Comparison of ENCODE assay signal across 11 mouse cellular contexts in genomic region chr13:96002475-96002874, GRCm38 (mm10).
A peak's percentile ranks its signal among the peaks of the same experiment; 100 is the strongest.
DNase-seq lines count a peak whose midpoint lies in the region; ATAC-seq lines count a peak whose summit lies in the region.
"Had no signal": no experiment of that assay in that cellular context is flagged by ENCODE, and none has a peak within 500 bp of the region (broad histone marks: within the 10 kb centered on the region; RNA-seq: fewer than 3 reads in every experiment).

No protein-coding gene starts in this region.

- peak; percentile 25 for DNase-seq in hindbrain, embryonic 11.5 days (ENCODE audit: low spot score)
- no peak for DNase-seq in hindbrain, embryonic 10.5 days (ENCODE audit: low spot score)
- DNase-seq in neural tube, embryonic 11.5 days (ENCODE audit: low spot score) = peak; percentile 20
- no peak for DNase-seq in neural tube, embryonic 10.5 days (ENCODE audit: extremely low spot score, low spot score)
- DNase-seq in hindbrain, embryonic 14.5 days (ENCODE audit: low spot score) = peak; percentile 45
- no peak for DNase-seq in yolk sac, embryonic 10.5 days (ENCODE audit: low spot score)
- DNase-seq in urinary bladder, postnatal 14 days (ENCODE audit: low spot score) = no peak
- DNase-seq: adrenal gland, adult 8-10 months; cerebellum, adult 8-10 months had no signal

- ATAC-seq in hindbrain, embryonic 11.5 days (ENCODE audit: low FRiP score) = no peak
- ATAC-seq in neural tube, embryonic 11.5 days (ENCODE audit: insufficient read depth, low FRiP score, low TSS enrichment) = no peak
- ATAC-seq in hindbrain, embryonic 14.5 days (ENCODE audit: low FRiP score) = peak; percentile 40
- ATAC-seq: inflammation-experienced regulatory T-cells, adult 6 months had no signal

- no peaks in the 10 kb centered on the region for H3K36me3 ChIP-seq in hindbrain, embryonic 11.5 days (ENCODE audit: control insufficient read depth, insufficient read depth, low read length)
- H3K36me3 ChIP-seq in hindbrain, embryonic 10.5 days = no peaks in the 10 kb centered on the region
- H3K36me3 ChIP-seq in neural tube, embryonic 11.5 days (ENCODE audit: control insufficient read depth, insufficient read depth, low read length) = no peaks in the 10 kb centered on the region
- no peaks in the 10 kb centered on the region for H3K36me3 ChIP-seq in hindbrain, embryonic 14.5 days (replicated peaks; ENCODE audit: control insufficient read depth, insufficient read depth)
- H3K36me3 ChIP-seq: limb, embryonic 12.5 days had no signal

- no peak overlapping the region for H3K9ac ChIP-seq in hindbrain, embryonic 11.5 days (ENCODE audit: low read depth, low read length)
- no peak overlapping the region for H3K9ac ChIP-seq in neural tube, embryonic 11.5 days (ENCODE audit: low read length)
- H3K9ac ChIP-seq in hindbrain, embryonic 14.5 days = no peak overlapping the region
- H3K9ac ChIP-seq: limb, embryonic 12.5 days had no signal

- H3K4me1 ChIP-seq in hindbrain, embryonic 11.5 days (replicated peaks; ENCODE audit: control insufficient read depth, insufficient read depth, low read length) = no peaks in the 10 kb centered on the region
- no peaks in the 10 kb centered on the region for H3K4me1 ChIP-seq in hindbrain, embryonic 10.5 days (replicated peaks)
- H3K4me1 ChIP-seq in neural tube, embryonic 11.5 days (ENCODE audit: control insufficient read depth, insufficient read depth, low read length) = no peaks in the 10 kb centered on the region
- peaks cover 4% of the 10 kb centered on the region; the same call in 1 of the 2 replicates for H3K4me1 ChIP-seq in hindbrain, embryonic 14.5 days (replicated peaks; ENCODE audit: control insufficient read depth, insufficient read depth, low read length)

- no peak overlapping the region for H3K4me3 ChIP-seq in hindbrain, embryonic 11.5 days (ENCODE audit: low read depth, low read length)
- no peak overlapping the region for H3K4me3 ChIP-seq in hindbrain, embryonic 10.5 days
- H3K4me3 ChIP-seq in neural tube, embryonic 11.5 days (ENCODE audit: low read depth, low read length) = no peak overlapping the region
- no peak overlapping the region for H3K4me3 ChIP-seq in hindbrain, embryonic 14.5 days (replicated peaks; ENCODE audit: low read length)
- H3K4me3 ChIP-seq: limb, embryonic 12.5 days had no signal

- WGBS in hindbrain, embryonic 11.5 days = 29% methylated on average over 5 of the region's 5 CpGs
- WGBS in hindbrain, embryonic 10.5 days = 35% methylated on average over 5 of the region's 5 CpGs
- 42% methylated on average over 5 of the region's 5 CpGs for WGBS in neural tube, embryonic 11.5 days
- 32% methylated on average over 5 of the region's 5 CpGs for WGBS in hindbrain, embryonic 14.5 days

- no peak overlapping the region for H3K27ac ChIP-seq in hindbrain, embryonic 11.5 days (ENCODE audit: low read depth, low read length)
- H3K27ac ChIP-seq in hindbrain, embryonic 10.5 days = no peak overlapping the region
- H3K27ac ChIP-seq in neural tube, embryonic 11.5 days (ENCODE audit: low read depth, low read length) = no peak overlapping the region
- H3K27ac ChIP-seq in hindbrain, embryonic 14.5 days = peak overlapping the region; percentile 26; the same call in 1 of the 2 replicates
- H3K27ac ChIP-seq: limb, embryonic 12.5 days had no signal

- H3K4me2 ChIP-seq in hindbrain, embryonic 11.5 days (replicated peaks; ENCODE audit: low read depth, low read length) = no peak overlapping the region
- no peak overlapping the region for H3K4me2 ChIP-seq in neural tube, embryonic 11.5 days (ENCODE audit: low read depth)
- no peak overlapping the region for H3K4me2 ChIP-seq in hindbrain, embryonic 14.5 days (replicated peaks)
- H3K4me2 ChIP-seq: limb, embryonic 12.5 days had no signal

- no peaks in the 10 kb centered on the region for H3K27me3 ChIP-seq in hindbrain, embryonic 11.5 days (ENCODE audit: control insufficient read depth, insufficient read depth, low read length)
- H3K27me3 ChIP-seq in hindbrain, embryonic 10.5 days (ENCODE audit: insufficient read depth, poor library complexity, severe bottlenecking) = no peaks in the 10 kb centered on the region
- H3K27me3 ChIP-seq in neural tube, embryonic 11.5 days (ENCODE audit: control insufficient read depth, insufficient read depth, low read length) = no peaks in the 10 kb centered on the region
- no peaks in the 10 kb centered on the region for H3K27me3 ChIP-seq in hindbrain, embryonic 14.5 days (ENCODE audit: control insufficient read depth, insufficient read depth, low read length)
- H3K27me3 ChIP-seq: limb, embryonic 12.5 days had no signal

- no peaks in the 10 kb centered on the region for H3K9me3 ChIP-seq in hindbrain, embryonic 11.5 days (ENCODE audit: control insufficient read depth, low read length)
- no peaks in the 10 kb centered on the region for H3K9me3 ChIP-seq in hindbrain, embryonic 10.5 days
- no peaks in the 10 kb centered on the region for H3K9me3 ChIP-seq in neural tube, embryonic 11.5 days (ENCODE audit: control insufficient read depth, low read length)
- H3K9me3 ChIP-seq in hindbrain, embryonic 14.5 days (ENCODE audit: control insufficient read depth, low read length) = no peaks in the 10 kb centered on the region
- H3K9me3 ChIP-seq: limb, embryonic 12.5 days had no signal

Comparison
In these comparisons a context has a peak if more than half of its experiments do, and no peak if none do; other contexts are left out.
1. DNase-seq: peak in hindbrain, embryonic 11.5 days (single experiment), neural tube, embryonic 11.5 days (single experiment) and hindbrain, embryonic 14.5 days (single experiment); none in hindbrain, embryonic 10.5 days (single experiment), neural tube, embryonic 10.5 days (single experiment), yolk sac, embryonic 10.5 days (single experiment) and urinary bladder, postnatal 14 days (single experiment).